Mouse (Mus musculus) G1E (cell line): ENCODE results near the gene Dars2.
A peak's percentile ranks its signal among the peaks of the same experiment; 100 is the strongest.

ENCODE experiments used
- CTCF ChIP-seq: IDR thresholded peaks from 2 replicates; pipeline ENCODE4 v1.5.1; 2012; ENCODE audit warnings: low read depth, low read length, inconsistent platforms, mixed read lengths
- GATA1 ChIP-seq: IDR thresholded peaks from 2 replicates; pipeline ENCODE4 v1.6.1; 2012; ENCODE audit warnings: borderline replicate concordance, low read length, inconsistent platforms, mixed read lengths
- GATA2 ChIP-seq: IDR thresholded peaks from 2 replicates; pipeline ENCODE4 v1.6.1; 2012; ENCODE audit warnings: low read depth, low read length, inconsistent platforms, borderline replicate concordance
- POLR2AphosphoS5 ChIP-seq: IDR thresholded peaks from 2 replicates; pipeline ENCODE4 v1.6.1; 2012; ENCODE audit warnings: low read depth, low read length, inconsistent platforms; ENCODE audit not compliant: insufficient replicate concordance
- TAL1 ChIP-seq: conservative IDR thresholded peaks from 2 replicates; pipeline ENCODE4 v1.6.1; 2012; ENCODE audit warnings: low read depth, low read length, inconsistent platforms, mixed read lengths

- no peak for TF ChIP-seq CTCF
- no peak for TF ChIP-seq TAL1
- no peak for TF ChIP-seq GATA2
- TF ChIP-seq GATA1 = no peak
- peak; percentile 12; the same call in 1 of the 2 replicates for TF ChIP-seq POLR2AphosphoS5
Measured at GRCm38 (mm10) chr1:161040426-161040770, 30.1 kb downstream of the Dars2 start.
